Mouse (Mus musculus): ENCODE measurements around the gene Gdf7. TPM values are rescaled to one million over a fixed set of nuclear protein-coding genes. Genes with fewer than 3 reads are reported as not detected.

Gene Gdf7
- polyA plus RNA-seq, 1 experiment from 2014 or later = not detected

DNA sequence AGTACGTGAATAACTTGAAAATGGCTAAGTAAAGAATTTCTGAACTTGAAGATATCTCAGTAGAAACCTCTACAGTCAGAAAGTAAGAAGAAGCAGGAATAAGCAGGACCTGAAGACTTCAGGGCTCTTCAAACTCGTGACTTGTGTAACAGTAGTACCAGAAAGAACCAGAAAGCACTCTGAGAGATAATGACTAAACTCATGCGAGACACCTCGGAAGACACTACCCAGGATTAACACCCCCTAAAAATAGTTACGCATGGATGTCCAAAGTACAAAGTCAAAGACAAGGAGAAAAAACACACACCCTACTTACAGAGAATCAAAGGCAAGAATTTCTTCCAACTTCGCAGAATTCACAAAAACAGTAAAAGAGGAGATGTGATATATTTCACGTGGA is 35.4 kb downstream of the Gdf7 start:
- Histone ChIP-seq H3K9ac (replicated peaks; ENCODE audit: low read depth) (no peak overlapping the region), H3K27ac (ENCODE audit: low read length) (no peak overlapping the region), H3K4me1 (ENCODE audit: insufficient read depth, low read depth, low read length) (no peaks in the 10 kb centered on the region), H3K4me2 (replicated peaks; ENCODE audit: low read depth, low read length) (no peak overlapping the region), H3K27me3 (replicated peaks; ENCODE audit: insufficient read depth, low read length) (no peaks in the 10 kb centered on the region), H3K9me3 (ENCODE audit: low read length) (no peaks in the 10 kb centered on the region), H3K4me3 (ENCODE audit: low read depth, low read length) (no peak overlapping the region), H3K36me3 (ENCODE audit: insufficient read depth, low read length) (no peaks in the 10 kb centered on the region)
- TF ChIP-seq CTCF (IDR thresholded peaks at IDR 0.05) = no peak
- TF ChIP-seq EP300 (IDR thresholded peaks at IDR 0.05) = no peak
- ATAC-seq (no peak), DNase-seq (ENCODE audit: low spot score) (no peak)
- WGBS = 75% methylated on average over 7 of the region's 7 CpGs

DNA sequence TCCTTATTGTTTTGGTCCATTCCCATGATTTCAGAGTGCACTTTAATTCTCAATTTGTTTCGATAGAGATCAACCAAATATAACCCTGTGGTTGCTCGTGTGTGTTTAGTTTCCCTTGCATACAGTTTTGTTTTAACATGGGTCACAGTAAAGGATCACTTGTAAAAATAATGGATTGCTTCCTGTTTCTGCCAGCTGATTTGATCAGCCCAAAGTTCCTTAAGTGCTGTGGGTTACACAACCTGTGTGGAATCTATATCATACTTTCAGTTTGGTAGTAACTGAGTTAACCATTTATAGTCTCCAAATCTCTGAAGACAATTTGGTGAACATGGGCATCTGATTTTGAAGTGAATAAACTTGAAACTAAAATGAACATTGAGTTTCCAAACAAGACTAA is 41.5 kb downstream of the Gdf7 start:
- no peak for DNase-seq (ENCODE audit: low spot score)
- Histone ChIP-seq H3K4me3 (ENCODE audit: low read depth, low read length) (no peak overlapping the region), H3K9me3 (ENCODE audit: low read length) (no peaks in the 10 kb centered on the region), H3K4me2 (replicated peaks; ENCODE audit: low read depth, low read length) (no peak overlapping the region), H3K4me1 (ENCODE audit: insufficient read depth, low read depth, low read length) (no peaks in the 10 kb centered on the region), H3K27me3 (replicated peaks; ENCODE audit: insufficient read depth, low read length) (no peaks in the 10 kb centered on the region), H3K9ac (replicated peaks; ENCODE audit: low read depth) (no peak overlapping the region), H3K27ac (ENCODE audit: low read length) (no peak overlapping the region), H3K36me3 (ENCODE audit: insufficient read depth, low read length) (no peaks in the 10 kb centered on the region)
- no peak for ATAC-seq
- no peak for TF ChIP-seq CTCF (IDR thresholded peaks at IDR 0.05)
- no peak for TF ChIP-seq EP300 (IDR thresholded peaks at IDR 0.05)
- 34% methylated on average over 2 of the region's 2 CpGs for whole genome bisulfite sequencing

Other genes with a start within 250 kb of the Gdf7 start
- gene Ldah, start 93.8 kb downstream of the Gdf7 start, polyA plus RNA-seq (2015; fragmentation: Nextera tagmentation; extraction: Ambion mirVana) = 45.5 and 50.3 TPM in 2 replicates
- gene Hs1bp3, start 11.5 kb upstream of the Gdf7 start, polyA plus RNA-seq (2015; fragmentation: Nextera tagmentation; extraction: Ambion mirVana) = 8.6 and 8.7 TPM in 2 replicates
- 77.6 and 77.9 TPM in 2 replicates for gene Rhob, start 198.1 kb upstream of the Gdf7 start, polyA plus RNA-seq (2015; fragmentation: Nextera tagmentation; extraction: Ambion mirVana)

All from lung, postnatal 0 days (tissue).